Mouse (Mus musculus) T-helper 17 cell (primary cell): ENCODE results near the gene Scamp1.

ENCODE experiments used
- in situ Hi-C, 2 experiments: fragments of 300-600 bp; cut with MboI, MseI; formaldehyde crosslinking; loops; 1 replicate in 1 of 2; 2 replicates in 1 of 2; pipeline ENCODE4 v1.15.1; 2025; ENCODE audit warnings: high pct_unique_total_duplicates in 2 of 2

Scamp1 gene

GRCm38 (mm10) chr13:94177148-94177547 is 108.5 kb downstream of the Scamp1 start:
- in situ Hi-C loops = no loop called here

DNA sequence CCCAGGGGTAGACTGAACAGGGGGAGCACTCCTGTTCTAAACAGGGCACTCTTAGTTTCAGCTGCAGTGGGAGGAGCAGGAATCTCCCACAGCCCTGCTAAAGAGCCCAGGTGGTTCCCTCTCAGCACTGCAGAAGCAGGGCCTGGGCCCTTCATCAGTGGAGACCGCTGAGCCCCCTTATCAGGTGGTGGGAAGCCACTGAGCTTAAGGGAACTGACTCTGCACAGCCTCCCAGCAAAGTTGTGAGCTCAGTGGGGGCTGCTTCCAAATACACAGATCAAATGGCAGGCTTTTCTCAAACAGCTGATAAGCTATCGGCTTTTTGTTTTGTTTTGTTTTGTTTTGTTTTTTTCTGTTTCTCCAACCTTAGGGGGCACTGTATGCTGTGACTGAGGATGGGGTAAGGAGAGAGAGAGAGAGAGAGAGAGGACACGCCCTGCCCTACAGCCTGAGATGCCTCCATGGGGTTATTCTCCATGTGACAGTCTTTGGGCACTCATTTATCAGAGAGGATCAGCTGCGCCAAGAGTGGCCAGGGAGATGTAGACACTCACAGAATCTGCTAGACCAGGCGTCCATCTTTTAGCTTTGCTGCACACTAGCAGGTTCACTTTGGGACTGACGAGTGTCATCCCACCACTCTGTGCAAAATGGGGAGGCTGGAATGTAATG is 110.1 kb downstream of the Scamp1 start:
- in situ Hi-C loops = no loop called here

DNA sequence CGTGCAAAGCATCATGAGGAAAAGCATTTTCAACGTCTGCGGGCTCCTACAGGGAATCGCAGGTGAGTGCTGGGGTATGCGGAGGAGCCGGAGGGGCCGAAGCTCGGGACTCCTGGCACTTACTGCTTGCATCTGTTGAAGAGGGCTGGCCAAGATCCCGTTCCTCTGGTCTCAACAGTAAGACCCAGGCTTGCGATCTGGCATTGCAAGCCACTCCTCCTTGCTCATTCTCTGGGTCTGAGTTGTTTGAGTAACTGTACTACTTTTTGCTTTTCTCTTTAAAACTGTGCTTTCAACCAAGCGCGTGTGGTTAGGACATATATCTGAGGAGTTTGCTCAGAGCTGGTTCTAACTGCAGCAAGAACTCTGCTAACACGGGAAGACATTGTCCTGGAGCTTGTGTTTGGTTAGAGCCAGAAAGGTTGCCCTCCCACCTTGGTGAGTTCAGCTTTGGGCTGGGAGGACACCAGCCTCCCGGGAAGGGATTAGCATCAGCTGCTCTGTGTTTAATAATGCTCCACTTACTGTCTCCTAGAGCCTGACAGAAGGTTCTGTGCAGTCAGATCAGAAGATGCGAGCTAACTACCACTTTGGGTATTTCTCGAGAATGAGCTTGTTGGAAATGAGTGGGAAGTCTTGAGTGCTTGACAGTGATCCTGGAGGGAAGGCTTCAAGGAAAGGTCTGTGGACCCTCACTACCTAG is 110.9 kb downstream of the Scamp1 start:
- in situ Hi-C loops = no loop called here

- in situ Hi-C loops = no loop called here
Observed at GRCm38 (mm10) chr13:94173633-94174576, 111.8 kb downstream of the Scamp1 start.

DNA sequence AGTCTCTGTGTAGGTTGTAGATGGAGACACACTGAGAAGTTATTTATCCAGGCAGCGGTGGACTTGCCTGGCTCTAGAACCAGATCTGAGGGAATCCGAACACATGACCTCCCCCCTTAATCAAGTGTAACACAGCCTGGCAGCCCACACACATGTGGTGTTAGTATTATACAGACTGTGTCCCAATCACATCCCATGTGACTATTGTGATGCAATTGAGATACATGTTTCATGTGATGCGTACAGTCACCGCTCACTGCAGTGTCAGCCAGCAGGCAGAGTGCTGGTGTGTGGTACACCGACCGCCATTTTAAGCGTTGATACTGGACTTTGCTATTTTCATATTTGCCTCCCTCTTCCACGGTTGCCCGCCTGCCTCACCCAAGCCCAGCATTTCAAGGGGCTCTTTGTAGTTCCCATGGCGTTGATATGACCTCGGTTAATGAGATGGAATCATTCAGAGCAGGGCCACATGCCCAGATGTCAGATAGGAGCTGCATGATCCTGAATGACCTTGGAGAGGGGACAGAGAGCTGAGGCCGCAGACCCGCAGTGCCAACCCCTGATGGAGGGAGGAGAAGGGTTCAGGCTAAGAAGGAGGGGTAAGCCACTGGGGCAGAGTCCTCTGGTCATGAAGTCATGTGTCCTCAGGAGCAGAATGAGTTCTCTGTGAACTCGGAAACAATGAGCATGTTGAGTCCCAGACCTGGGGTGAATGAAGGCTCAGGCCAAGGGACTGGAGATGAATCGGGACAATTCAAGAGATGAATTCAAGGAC is 112.9 kb downstream of the Scamp1 start:
- in situ Hi-C loops = no loop called here

- in situ Hi-C loops = no loop called here
Observed at GRCm38 (mm10) chr13:94171612-94172011, 114.0 kb downstream of the Scamp1 start.

DNA sequence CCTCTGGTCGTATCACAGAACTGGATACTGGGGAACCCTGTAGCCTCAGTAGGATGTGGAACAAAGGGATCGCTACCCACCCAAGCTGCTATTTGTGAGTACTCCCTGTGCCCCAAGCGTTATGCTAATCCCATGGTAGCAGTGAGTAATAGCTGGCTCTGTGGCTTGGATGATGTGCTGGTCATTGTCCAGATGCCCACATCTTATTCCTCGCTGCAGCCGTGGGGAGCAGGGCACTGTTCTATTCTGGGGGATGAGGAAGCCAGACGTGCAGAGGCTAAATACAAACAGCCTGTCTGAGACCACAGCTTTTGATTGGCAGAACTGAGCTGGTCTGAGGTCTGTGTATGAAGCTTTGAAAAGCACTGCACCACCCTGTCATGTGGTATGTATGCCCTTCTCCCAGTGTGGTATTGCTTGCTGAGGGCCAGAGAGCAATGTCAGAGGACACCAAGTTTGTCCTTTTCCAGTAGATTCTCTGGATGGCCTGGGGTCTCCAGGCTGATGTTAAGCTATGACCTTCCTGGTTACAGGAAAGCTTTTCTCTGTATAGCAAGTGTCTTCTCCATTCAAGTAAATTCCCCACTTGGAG is 116.2 kb downstream of the Scamp1 start:
- in situ Hi-C loops = no loop called here

- in situ Hi-C loops = no loop called here
Observed at GRCm38 (mm10) chr13:94168319-94168718, 117.3 kb downstream of the Scamp1 start.

- in situ Hi-C loops = no loop called here
Observed at GRCm38 (mm10) chr13:94164501-94164900, 121.2 kb downstream of the Scamp1 start.

DNA sequence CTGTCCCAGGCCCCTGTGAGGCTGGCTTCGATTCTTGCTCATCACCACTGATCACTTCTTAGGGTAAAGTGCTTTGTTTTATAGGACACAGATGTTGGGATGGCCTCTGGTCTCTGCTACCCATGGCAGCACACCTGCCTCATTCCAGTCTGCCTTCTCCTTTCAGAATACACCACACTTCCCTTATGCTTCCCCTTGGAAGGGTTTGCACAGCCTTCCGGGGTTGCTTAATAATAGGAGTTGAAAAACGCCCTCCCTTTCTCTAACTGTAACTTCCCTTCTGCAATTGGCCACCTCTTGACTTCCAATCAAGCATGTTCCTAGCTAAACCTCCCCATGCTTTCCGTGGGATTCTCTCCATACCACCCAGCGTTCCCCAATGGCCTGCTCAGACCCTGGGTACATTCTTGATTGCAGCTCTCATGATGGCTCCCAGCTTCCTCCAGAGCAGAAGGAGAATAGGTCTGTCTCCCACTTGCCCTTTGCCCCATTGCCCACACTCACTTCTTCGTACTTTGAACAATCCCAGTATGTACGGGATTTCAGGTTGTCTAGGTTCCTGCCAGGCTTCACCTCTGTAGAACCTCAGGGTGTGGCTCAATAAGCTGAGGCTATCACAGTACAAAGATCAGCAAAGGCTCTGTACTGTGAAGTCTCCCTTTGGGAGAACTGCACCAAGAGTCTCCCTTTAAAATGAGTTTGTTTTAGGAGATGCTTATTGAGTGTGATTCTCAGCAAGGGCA is 126.0 kb downstream of the Scamp1 start:
- in situ Hi-C loops = no loop called here

DNA sequence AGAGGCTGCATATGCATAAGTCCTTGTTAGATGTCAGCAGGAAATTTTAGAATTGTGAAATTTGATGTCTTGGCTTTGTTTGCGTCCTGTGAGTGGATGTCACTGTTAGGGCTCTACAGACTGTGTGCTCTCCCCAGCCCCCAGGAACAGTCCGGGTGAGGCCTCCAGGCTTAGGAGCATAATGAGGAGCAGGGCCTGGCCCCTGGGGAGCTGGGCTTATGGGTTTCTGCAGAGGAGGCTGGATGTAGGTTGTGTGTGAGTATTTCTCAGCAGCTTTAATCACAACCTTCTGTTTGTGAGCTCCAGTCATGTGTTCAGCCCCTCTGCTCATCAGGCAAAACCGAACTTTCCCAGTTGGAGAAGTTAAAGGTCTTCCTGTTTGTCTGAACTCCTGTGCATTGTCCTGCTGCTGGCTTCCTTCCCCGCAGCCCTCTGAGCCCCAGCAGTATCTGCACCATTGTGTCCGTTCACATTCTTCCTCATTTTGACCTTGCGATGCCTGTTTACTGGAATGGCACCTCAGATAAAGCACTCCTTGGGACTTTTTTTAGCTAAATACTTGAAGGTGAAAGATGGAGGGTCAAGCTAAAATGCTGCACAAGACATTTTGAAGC is 126.7 kb downstream of the Scamp1 start:
- in situ Hi-C loops = no loop called here

DNA sequence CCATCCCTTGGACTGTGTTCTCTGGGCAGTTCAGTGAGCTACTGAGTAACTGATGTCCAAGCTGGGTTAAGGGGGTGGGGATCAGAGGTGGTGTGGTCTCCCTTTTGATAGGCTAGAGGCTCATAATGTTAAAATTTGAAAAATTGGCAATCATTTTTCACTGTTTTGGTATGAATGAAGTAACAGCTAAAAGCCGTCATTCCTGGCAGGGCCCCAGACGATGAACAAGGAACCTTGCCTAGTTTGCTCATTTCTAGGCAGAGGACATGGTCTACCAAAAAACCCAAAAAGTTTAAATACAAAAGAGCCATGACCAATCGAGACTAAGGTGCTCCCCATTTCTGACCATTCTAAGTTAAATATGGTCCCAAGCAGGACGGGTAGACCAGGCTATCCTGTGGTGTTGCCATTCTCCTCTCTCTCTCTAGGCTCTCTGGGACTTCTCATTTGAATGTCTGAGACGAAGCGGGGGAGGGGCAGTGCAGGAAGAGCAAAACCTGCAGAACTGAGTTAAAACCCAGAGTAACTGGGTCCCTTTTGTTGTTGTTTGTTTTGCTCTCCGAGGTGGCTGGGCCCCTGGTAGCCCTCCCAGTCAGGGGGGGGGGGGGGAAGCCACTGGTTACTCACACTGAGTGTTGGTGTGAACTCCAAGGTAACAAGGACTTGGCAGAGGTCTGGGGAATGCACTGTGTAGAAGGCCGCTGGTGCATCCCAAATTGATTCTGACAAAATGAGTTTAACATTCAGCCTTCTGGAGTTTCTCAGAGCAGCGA is 129.8 kb downstream of the Scamp1 start:
- in situ Hi-C loops = no loop called here

DNA sequence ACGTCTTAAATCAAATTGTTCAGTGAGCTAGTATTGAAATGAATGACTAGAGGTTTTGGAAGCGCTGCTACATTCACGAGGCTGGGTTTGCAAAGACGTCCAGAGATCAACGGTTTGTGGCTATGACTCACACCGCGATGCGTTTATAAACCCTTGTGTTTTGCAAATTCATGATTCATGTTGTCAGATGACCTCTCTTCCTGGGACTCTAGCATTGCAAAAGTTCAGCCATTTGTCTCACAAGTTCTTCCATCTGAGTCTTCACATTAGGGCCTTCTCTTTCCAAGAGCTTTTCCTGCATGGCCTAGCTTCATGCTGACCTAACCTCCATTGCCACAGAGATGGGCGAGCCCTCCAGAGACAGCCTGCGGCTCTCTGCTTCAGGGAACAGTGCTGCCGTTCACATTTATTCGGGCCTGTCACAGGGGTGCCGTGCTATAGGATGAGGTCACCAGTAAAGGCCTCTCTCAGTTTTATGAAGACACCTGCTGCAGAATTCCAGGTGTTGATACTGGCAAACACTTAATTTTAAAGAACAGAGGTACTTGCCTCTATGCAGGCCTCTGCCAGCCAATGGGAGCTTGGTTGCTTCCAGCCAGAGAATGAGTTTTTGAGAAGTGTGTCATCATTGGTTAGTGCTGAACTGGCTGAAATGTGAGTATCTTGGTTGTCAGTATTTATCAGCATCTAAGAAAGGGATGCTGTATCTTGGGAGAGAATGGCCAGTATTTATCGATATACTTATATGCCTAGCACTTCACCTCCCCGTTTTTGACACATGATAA is 131.0 kb downstream of the Scamp1 start:
- in situ Hi-C loops = no loop called here

DNA sequence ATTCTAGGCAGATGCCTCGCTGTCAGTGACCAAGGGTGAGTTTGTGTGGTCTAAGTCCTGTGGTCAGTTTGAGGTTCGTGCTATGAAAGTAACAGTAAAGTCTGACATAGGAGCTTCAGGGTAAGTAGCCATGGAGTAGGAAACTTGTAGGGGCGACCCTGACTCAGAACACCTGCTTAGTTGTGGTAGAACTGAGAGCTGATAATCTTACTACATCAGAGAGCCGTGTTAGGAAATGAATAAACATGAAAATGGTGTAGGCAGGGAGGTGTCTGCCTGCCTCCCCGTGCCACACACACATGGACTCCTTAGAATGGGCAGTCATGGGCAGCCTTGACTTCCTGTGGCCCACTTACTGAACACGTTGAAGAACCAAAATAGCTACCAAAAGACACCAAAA is 132.0 kb downstream of the Scamp1 start:
- in situ Hi-C loops = no loop called here

- in situ Hi-C loops = no loop called here
Observed at GRCm38 (mm10) chr13:94152836-94153235, 132.8 kb downstream of the Scamp1 start.
